Mouse (Mus musculus) layer of hippocampus, postnatal 14 days (tissue): ENCODE results near the gene Rpl7a. TPM values are rescaled to one million over a fixed set of nuclear protein-coding genes. Genes with fewer than 3 reads are reported as not detected.
"Not testable (repeated sequence)": the region's sequence is repeated elsewhere in the genome, so short reads cannot be mapped to it uniquely, and the experiment has no call there.

Experiments used
- DNase-seq, 2 experiments: peaks; one replicate each; pipeline ENCODE4 v3.0.0; 2021 to 2022; ENCODE audit warnings: low spot score in 2 of 2, mixed read lengths in 1 of 2
- long read RNA-seq, 2 experiments: library from polyadenylated mRNA; stranded (forward); transcript quantifications; one replicate each; pipeline ENCODE4 v2.0.0; 2021
- total RNA-seq, 2 experiments: library from RNA; stranded (reverse); gene quantifications; 2 replicates each; pipeline ENCODE4 v1.2.3; 2021

Gene Rpl7a
- total RNA-seq, result 100 to 1,000 TPM; 274 to 302 TPM
- long read RNA-seq, experiment 1, transcript Rpl7a-201 (8 exons, 914 nt), result major isoform, 16 of 33 reads
- long read RNA-seq, experiment 1, partial matches to known transcripts, result 16 of 33 reads
- long read RNA-seq, experiment 1, other reads (novel, unspliced or antisense), result 1 of 33 reads
- long read RNA-seq, experiment 2, transcript Rpl7a-201 (8 exons, 914 nt), result major isoform, 29 of 49 reads
- long read RNA-seq, experiment 2, partial matches to known transcripts, result 17 of 49 reads
- long read RNA-seq, experiment 2, other reads (novel, unspliced or antisense), result 2 of 49 reads

- DNase-seq, result peak; percentile 100
These were observed at the start of gene Rpl7a, which contains the start of gene Med22 for GRCm38 (mm10) chr2:26910124-26910993. Gene Rpl7a, plus strand, starts transcription at chr2:26910764. Gene Med22, minus strand, starts transcription at chr2:26910677.

GRCm38 (mm10) chr2:26862856-26863255, 47.7 kb upstream of the Rpl7a start:
- no peak for DNase-seq

- no peak for DNase-seq
These were observed 45.7 kb upstream of the Rpl7a start, which contains the start of gene Abo for GRCm38 (mm10) chr2:26864879-26865278. Gene Abo, minus strand, starts transcription at chr2:26864979.

GRCm38 (mm10) chr2:26870666-26871065, 39.9 kb upstream of the Rpl7a start:
- DNase-seq, result no peak

GRCm38 (mm10) chr2:26878571-26878970, 32.0 kb upstream of the Rpl7a start:
- DNase-seq, result no peak

GRCm38 (mm10) chr2:26885541-26885940, 25.0 kb upstream of the Rpl7a start:
- not testable (repeated sequence) for DNase-seq

- not testable (repeated sequence) for DNase-seq
These were observed 24.4 kb upstream of the Rpl7a start for GRCm38 (mm10) chr2:26886170-26886569.

- DNase-seq, result no peak
These were observed 14.7 kb upstream of the Rpl7a start for GRCm38 (mm10) chr2:26895898-26896297.

- DNase-seq, result no peak
These were observed 9.8 kb upstream of the Rpl7a start for GRCm38 (mm10) chr2:26900731-26901130.

GRCm38 (mm10) chr2:26901834-26902400, 8.6 kb upstream of the Rpl7a start:
- DNase-seq, result no peak

GRCm38 (mm10) chr2:26902467-26903220, 7.9 kb upstream of the Rpl7a start, which contains the start of gene Surf6:
Gene Surf6, minus strand, starts transcription at chr2:26902879.
- peak; percentile 88 to 97 for DNase-seq

- no peak for DNase-seq
These were observed 7.3 kb upstream of the Rpl7a start for GRCm38 (mm10) chr2:26903311-26903710.

- no peak for DNase-seq
These were observed 4.6 kb upstream of the Rpl7a start for GRCm38 (mm10) chr2:26905936-26906335.

- DNase-seq, result no peak
These were observed 4.1 kb upstream of the Rpl7a start for GRCm38 (mm10) chr2:26906431-26906830.

GRCm38 (mm10) chr2:26907109-26907508, 3.5 kb upstream of the Rpl7a start:
- DNase-seq, result no peak

GRCm38 (mm10) chr2:26908710-26909386, 1.7 kb upstream of the Rpl7a start:
- DNase-seq, result no peak

- no peak for DNase-seq
These were observed 1.2 kb upstream of the Rpl7a start for GRCm38 (mm10) chr2:26909387-26909784.

- DNase-seq, result peak in 1 of 2 experiments; percentile 69
These were observed 616 bp downstream of the Rpl7a start for GRCm38 (mm10) chr2:26910994-26911765.

- DNase-seq, result no peak
These were observed 1.7 kb downstream of the Rpl7a start for GRCm38 (mm10) chr2:26912253-26912770.
